In the genomic region with DNA sequence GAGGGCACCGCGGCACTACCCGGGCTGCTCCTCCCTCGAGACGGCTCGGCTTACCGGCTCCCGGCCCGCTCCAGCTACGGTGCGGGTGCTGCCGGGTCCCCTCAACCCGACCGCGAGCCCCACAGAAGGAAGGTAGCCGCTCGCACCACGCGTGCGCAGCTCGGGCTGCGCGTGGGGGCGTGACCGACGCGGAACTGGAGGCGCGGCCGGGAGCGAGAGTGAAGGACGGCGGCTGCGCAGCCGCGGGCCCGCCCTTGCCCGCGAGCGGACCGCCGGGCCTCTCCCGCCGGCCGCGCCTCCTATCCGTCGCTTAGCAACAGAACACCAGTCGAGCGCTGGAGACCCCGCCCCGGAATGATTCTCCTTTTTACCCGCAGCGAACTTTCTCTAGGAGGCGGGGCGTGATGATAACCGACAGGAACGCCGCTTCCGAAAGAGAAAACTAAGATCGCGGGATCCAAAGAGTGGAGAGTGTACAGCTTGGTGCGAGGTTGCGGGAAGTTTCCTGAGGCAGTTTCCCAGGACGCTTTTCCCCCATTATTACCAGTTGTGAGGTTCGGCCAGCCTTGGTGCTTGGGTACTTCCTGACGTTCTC, we compare ENCODE assay signal across 8 mouse cellular contexts. TPM values are rescaled to one million over a fixed set of nuclear protein-coding genes. Genes with fewer than 3 reads are reported as not detected.
DNase-seq lines count a peak whose midpoint lies in the region; ATAC-seq and TF ChIP-seq lines count a peak whose summit lies in the region.

Vps13a (minus strand) TSS at position 144 of the 595 bp plus-strand sequence.

- TF ChIP-seq CTCF in bone marrow, adult 2 months (IDR thresholded peaks at IDR 0.05; ENCODE audit: control insufficient read depth, insufficient read depth, low read length), result no peak

- peak; percentile 95 for DNase-seq in 416B (ENCODE audit: low read depth)
- DNase-seq in heart, embryonic 10.5 days (ENCODE audit: low spot score), result peak; percentile 97
- peak; percentile 97 for DNase-seq in liver
- peak; percentile 92 to 95 for DNase-seq in spleen, postnatal 4 days (ENCODE audit: low spot score in 2 of 2)

- H3K4me2 ChIP-seq in embryonic facial prominence, embryonic 15.5 days (replicated peaks), result peak within 1 kb of the TSS; percentile 97
- H3K4me2 ChIP-seq in kidney, embryonic 15.5 days, result peak within 1 kb of the TSS; percentile 95

- H3K27me3 ChIP-seq in embryonic facial prominence, embryonic 15.5 days, result peaks cover 10% of the 10 kb centered on the region
- H3K27me3 ChIP-seq in heart, embryonic 10.5 days (ENCODE audit: insufficient read depth, poor library complexity, severe bottlenecking), result peaks cover 8% of the 10 kb centered on the region
- H3K27me3 ChIP-seq in kidney, embryonic 15.5 days, result peaks cover 17% of the 10 kb centered on the region

- peak within 1 kb of the TSS; percentile 76 for H3K27ac ChIP-seq in bone marrow, adult 2 months (ENCODE audit: control insufficient read depth, insufficient read depth, low read depth, low read length, poor library complexity)
- no peak within 1 kb of the TSS for H3K27ac ChIP-seq in embryonic facial prominence, embryonic 15.5 days (replicated peaks)
- H3K27ac ChIP-seq in heart, embryonic 10.5 days, result peak within 1 kb of the TSS; percentile 88
- 0 out of 2 replicates have a peak within 1 kb of the TSS, but pooled peaks have one; percentile 27 for H3K27ac ChIP-seq in kidney, embryonic 15.5 days

- under 1% methylated on average over 67 of the region's 67 CpGs for WGBS in bone marrow, adult 2 months
- under 1% methylated on average over 67 of the region's 67 CpGs for WGBS in embryonic facial prominence, embryonic 15.5 days
- WGBS in heart, embryonic 10.5 days, result under 1% methylated on average over 66 of the region's 67 CpGs
- WGBS in kidney, embryonic 15.5 days, result under 1% methylated on average over 67 of the region's 67 CpGs

- TF ChIP-seq POLR2A in bone marrow, adult 2 months (IDR thresholded peaks at IDR 0.05; ENCODE audit: borderline replicate concordance, control insufficient read depth, low read depth, low read length), result peak; percentile 59; the same call in 1 of the 2 replicates

- H3K9ac ChIP-seq in embryonic facial prominence, embryonic 15.5 days, result peak within 1 kb of the TSS; percentile 47
- H3K9ac ChIP-seq in kidney, embryonic 15.5 days, result peak within 1 kb of the TSS; percentile 55

- peak; percentile 98 for ATAC-seq in embryonic facial prominence, embryonic 15.5 days (ENCODE audit: insufficient number of reproducible peaks, low FRiP score, low TSS enrichment, low read depth)
- ATAC-seq in kidney, embryonic 15.5 days (replicated peaks; ENCODE audit: low FRiP score), result peak; percentile 99
- peak; percentile 91 for ATAC-seq in monocyte, adult 5-6 weeks (replicated peaks; ENCODE audit: insufficient number of reproducible peaks, low FRiP score, low TSS enrichment, poor library complexity, severe bottlenecking)

- no peaks in the 10 kb centered on the region for H3K36me3 ChIP-seq in embryonic facial prominence, embryonic 15.5 days
- no peaks in the 10 kb centered on the region for H3K36me3 ChIP-seq in heart, embryonic 10.5 days
- H3K36me3 ChIP-seq in kidney, embryonic 15.5 days, result no peaks in the 10 kb centered on the region

- H3K4me3 ChIP-seq in bone marrow, adult 2 months (replicated peaks; ENCODE audit: control insufficient read depth, low read depth, low read length), result peak within 1 kb of the TSS; percentile 96
- peak within 1 kb of the TSS; percentile 67 for H3K4me3 ChIP-seq in embryonic facial prominence, embryonic 15.5 days (replicated peaks)
- peak within 1 kb of the TSS; percentile 89 for H3K4me3 ChIP-seq in heart, embryonic 10.5 days
- peak within 1 kb of the TSS; percentile 71 for H3K4me3 ChIP-seq in kidney, embryonic 15.5 days (replicated peaks)

- H3K9me3 ChIP-seq in embryonic facial prominence, embryonic 15.5 days (replicated peaks), result no peaks in the 10 kb centered on the region
- H3K9me3 ChIP-seq in heart, embryonic 10.5 days, result no peaks in the 10 kb centered on the region
- no peaks in the 10 kb centered on the region for H3K9me3 ChIP-seq in kidney, embryonic 15.5 days (replicated peaks)

- H3K4me1 ChIP-seq in bone marrow, adult 2 months (ENCODE audit: control insufficient read depth, insufficient read depth, low read length), result no peaks in the 10 kb centered on the region; the same call in 1 of the 2 replicates
- 0 out of 2 replicates have a peak, but pooled peaks cover 5% of the 10 kb centered on the region for H3K4me1 ChIP-seq in embryonic facial prominence, embryonic 15.5 days
- no peaks in the 10 kb centered on the region; the same call in 1 of the 2 replicates for H3K4me1 ChIP-seq in heart, embryonic 10.5 days
- H3K4me1 ChIP-seq in kidney, embryonic 15.5 days, result peaks cover 6% of the 10 kb centered on the region; the same call in 1 of the 2 replicates

RNA-seq across cellular contexts. Expression of gene Vps13a, which starts in this region (rescaled TPM):
- polyA plus RNA-seq in bone marrow, adult 2 months (2011; ENCODE audit: insufficient read depth, insufficient read length, low replicate concordance, missing spikeins), result 20.1 and 25.3 TPM in 2 replicates
- polyA plus RNA-seq in embryonic facial prominence, embryonic 15.5 days (2015; fragmentation: Nextera tagmentation; extraction: Ambion mirVana), result 8.9 and 9.1 TPM in 2 replicates
- 7.4 and 8.2 TPM in 2 replicates for polyA plus RNA-seq in heart, embryonic 10.5 days (2016; fragmentation: Nextera tagmentation; extraction: Ambion mirVana)
- polyA plus RNA-seq in kidney, embryonic 15.5 days (2015; fragmentation: Nextera tagmentation; extraction: Ambion mirVana), result 10.1 TPM in 2 replicates
- 48.0 to 86.5 TPM (median 52.3 TPM) in 3 replicates for total RNA-seq in monocyte, adult 5-6 weeks (2017)
